Mouse (Mus musculus): Measurements from ENCODE around the gene Tldc2. TPM values are rescaled to one million over a fixed set of nuclear protein-coding genes. Genes with fewer than 3 reads are reported as not detected.

The Tldc2 gene
- polyA plus RNA-seq, 1 experiment from 2014 or later = not detected

DNA sequence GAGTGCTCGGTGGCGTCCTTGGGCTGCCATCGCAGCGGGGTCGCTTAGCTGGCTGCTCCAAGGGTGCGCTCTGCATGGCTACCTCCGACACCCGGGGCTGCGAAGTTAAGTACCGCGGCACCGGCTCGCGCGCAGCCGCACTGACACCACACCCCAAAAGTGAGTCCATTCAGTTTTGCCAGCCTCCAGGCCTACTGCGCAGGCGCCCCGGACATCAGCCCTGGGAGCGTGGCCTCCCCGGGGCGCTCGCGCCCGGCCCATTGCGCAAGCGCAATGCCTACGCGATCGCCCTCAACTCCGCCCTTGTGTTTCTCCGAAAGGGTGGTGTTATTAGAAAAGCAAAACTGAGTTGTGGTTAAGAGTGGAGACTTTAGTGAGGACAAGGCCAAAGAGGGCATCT is 48.2 kb downstream of the Tldc2 start, which contains the start of gene Samhd1:
TSS of gene Samhd1 (minus strand) at position 252 of the 400 bp plus-strand sequence.
- under 1% methylated on average over 32 of the region's 32 CpGs for WGBS
- Histone ChIP-seq H3K27me3 (replicated peaks; ENCODE audit: low read depth, poor library complexity, severe bottlenecking) (no peaks in the 10 kb centered on the region), H3K27ac (replicated peaks) (peak within 1 kb of the TSS; percentile 88), H3K36me3 (replicated peaks) (no peaks in the 10 kb centered on the region), H3K9me3 (peaks cover 4% of the 10 kb centered on the region; the same call in 1 of the 2 replicates), H3K4me1 (0 out of 2 replicates have a peak, but pooled peaks cover 9% of the 10 kb centered on the region), H3K4me3 (peak within 1 kb of the TSS; percentile 78)
- DNase-seq (ENCODE audit: low spot score) = peak; percentile 96

DNA sequence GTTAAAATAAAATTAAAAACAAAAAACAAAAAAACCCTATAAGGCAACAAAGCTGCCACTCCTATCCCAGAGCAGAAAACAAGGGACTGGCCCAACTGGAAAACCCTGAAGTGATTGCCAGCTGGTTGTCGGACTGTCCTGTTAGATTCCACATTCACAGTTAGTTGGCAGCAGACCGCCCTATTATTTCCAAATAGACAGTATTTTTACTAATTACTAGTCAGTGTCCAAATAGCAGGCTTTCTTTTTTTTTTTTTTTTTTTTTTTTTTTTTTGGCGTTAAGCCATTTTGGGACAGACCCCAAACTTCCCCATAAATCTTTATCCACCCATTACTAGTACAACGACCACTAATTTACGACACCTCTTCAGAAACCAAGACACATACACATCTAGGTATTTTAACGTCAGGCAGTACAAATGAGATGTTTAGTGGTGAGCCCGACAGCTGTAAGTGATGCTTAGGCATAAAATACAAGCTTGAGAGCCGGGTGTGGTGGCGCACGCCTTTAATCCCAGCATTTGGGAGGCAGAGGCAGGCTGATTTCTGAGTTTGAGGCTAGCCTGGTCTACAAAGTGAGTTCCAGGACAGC is 48.8 kb downstream of the Tldc2 start:
- H3K36me3 ChIP-seq (replicated peaks) = no peaks in the 10 kb centered on the region
- no peak for DNase-seq (ENCODE audit: low spot score)
- peak overlapping the region; percentile 78 for H3K4me3 ChIP-seq
- H3K27me3 ChIP-seq (replicated peaks; ENCODE audit: low read depth, poor library complexity, severe bottlenecking) = no peaks in the 10 kb centered on the region
- 0 out of 2 replicates have a peak, but pooled peaks cover 9% of the 10 kb centered on the region for H3K4me1 ChIP-seq
- 88% methylated on average over 10 of the region's 10 CpGs for WGBS
- peak overlapping the region; percentile 88 for H3K27ac ChIP-seq (replicated peaks)
- peaks cover 4% of the 10 kb centered on the region; the same call in 1 of the 2 replicates for H3K9me3 ChIP-seq

DNA sequence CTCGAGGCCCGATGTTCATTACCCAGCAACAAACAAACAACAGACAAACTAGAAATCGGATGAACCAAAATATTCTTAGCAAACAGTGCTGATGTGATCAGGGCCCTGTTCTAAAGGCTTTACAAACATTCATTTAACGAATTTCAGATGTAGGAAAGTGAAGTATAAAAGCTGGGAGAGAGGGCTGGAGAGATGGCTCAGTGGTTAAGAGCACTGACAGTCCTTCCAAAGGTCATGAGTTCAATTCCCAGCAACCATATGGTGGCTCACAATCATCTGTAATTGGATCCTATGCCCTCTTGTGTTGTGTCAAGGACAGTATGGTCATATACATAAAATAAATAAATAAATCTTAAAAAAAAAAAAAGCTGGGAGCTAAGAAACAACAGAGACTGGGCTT is 49.3 kb downstream of the Tldc2 start:
- Histone ChIP-seq H3K9me3 (peaks cover 4% of the 10 kb centered on the region; the same call in 1 of the 2 replicates), H3K27ac (replicated peaks) (no peak overlapping the region), H3K4me1 (0 out of 2 replicates have a peak, but pooled peaks cover 9% of the 10 kb centered on the region), H3K36me3 (replicated peaks) (no peaks in the 10 kb centered on the region), H3K4me3 (no peak overlapping the region), H3K27me3 (replicated peaks; ENCODE audit: low read depth, poor library complexity, severe bottlenecking) (no peaks in the 10 kb centered on the region)
- DNase-seq (ENCODE audit: low spot score) = no peak
- 91% methylated on average over 4 of the region's 4 CpGs for WGBS

DNA sequence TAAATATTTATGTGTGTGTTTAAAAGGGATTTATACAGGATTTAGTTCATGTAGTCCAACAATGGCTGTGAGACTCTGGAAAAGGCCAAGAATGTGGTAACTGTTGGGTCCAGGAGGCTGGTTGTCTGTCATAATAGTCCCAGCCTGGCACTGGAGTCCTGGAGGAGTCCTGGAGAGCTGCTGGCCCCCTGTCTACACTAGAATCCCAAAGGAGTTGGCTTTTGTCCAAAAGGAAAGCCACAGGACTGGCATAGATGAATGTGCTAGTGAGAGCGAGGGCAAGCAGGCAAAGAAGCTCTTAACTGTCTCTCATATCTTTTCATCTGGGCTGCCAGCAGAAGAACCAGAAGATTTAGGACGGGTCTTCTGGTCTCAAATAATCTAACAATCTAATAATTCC is 49.8 kb downstream of the Tldc2 start:
- Histone ChIP-seq H3K9me3 (peaks cover 4% of the 10 kb centered on the region; the same call in 1 of the 2 replicates), H3K27ac (replicated peaks) (no peak overlapping the region), H3K36me3 (replicated peaks) (no peaks in the 10 kb centered on the region), H3K27me3 (replicated peaks; ENCODE audit: low read depth, poor library complexity, severe bottlenecking) (no peaks in the 10 kb centered on the region), H3K4me3 (no peak overlapping the region), H3K4me1 (0 out of 2 replicates have a peak, but pooled peaks cover 9% of the 10 kb centered on the region)
- DNase-seq (ENCODE audit: low spot score) = no peak
- WGBS = 90% methylated on average over 2 of the region's 2 CpGs

DNA sequence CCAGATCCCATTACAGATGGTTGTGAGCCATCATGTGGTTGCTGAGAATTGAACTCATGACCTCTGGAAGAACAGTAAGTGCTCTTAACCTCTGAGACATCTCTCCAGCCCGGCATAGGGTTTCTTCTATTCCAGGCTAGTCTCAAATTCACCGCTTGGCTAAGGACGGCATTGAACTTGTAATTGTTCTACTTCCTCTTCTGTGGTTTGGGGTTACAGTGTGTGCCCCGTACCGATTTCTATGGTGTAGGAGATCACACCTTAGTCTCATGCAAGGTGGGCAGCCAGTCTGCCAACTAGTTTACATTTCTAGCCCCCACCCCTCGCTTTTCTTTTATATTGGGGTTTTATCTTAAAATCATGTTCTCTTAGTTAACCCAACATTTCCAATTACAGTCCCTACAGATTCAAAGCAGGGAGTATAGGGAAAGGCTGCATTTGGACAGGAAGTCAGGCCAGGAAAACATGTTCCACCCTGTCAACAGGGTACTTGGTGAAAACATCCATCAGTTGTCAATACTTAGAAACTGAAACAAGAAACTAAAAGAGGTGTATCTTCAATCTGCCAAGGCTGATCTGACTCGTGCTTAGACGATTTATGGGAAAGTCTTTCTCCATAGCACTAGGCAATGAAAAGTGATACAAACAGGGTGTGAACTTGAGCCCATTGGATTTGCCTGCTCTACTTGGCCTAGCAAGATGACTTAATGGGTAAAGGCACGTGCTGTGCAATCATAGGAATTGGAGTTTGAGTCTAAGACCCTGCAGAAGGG is 51.3 kb downstream of the Tldc2 start:
- Histone ChIP-seq H3K9me3 (peaks cover 4% of the 10 kb centered on the region; the same call in 1 of the 2 replicates), H3K36me3 (replicated peaks) (no peaks in the 10 kb centered on the region), H3K4me1 (0 out of 2 replicates have a peak, but pooled peaks cover 9% of the 10 kb centered on the region), H3K27ac (replicated peaks) (no peak overlapping the region), H3K27me3 (replicated peaks; ENCODE audit: low read depth, poor library complexity, severe bottlenecking) (no peaks in the 10 kb centered on the region), H3K4me3 (no peak overlapping the region)
- no peak for DNase-seq (ENCODE audit: low spot score)
- WGBS = 90% methylated on average over 9 of the region's 9 CpGs

DNA sequence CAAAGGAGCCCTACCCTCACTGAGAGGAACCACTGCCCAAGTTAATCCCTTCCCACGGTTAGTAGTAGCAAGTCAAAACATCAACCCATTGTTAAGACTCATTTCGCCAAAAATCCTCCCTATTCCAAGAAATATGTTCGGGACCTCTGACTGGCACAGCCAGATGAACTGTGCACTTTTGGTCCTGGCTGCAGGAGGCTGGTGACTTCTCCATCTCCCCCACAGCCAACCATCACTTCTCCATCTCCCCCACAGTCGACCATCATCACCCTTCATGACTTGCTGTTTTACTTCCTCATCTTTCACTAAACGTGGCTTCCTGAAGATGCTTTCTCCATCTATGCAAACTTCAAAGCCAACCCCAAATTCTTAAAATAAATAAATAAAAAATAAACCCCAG is 52.0 kb downstream of the Tldc2 start:
- no peak overlapping the region for H3K4me3 ChIP-seq
- DNase-seq (ENCODE audit: low spot score) = no peak
- H3K27ac ChIP-seq (replicated peaks) = no peak overlapping the region
- H3K36me3 ChIP-seq (replicated peaks) = no peaks in the 10 kb centered on the region
- H3K27me3 ChIP-seq (replicated peaks; ENCODE audit: low read depth, poor library complexity, severe bottlenecking) = no peaks in the 10 kb centered on the region
- H3K9me3 ChIP-seq = peaks cover 4% of the 10 kb centered on the region; the same call in 1 of the 2 replicates
- H3K4me1 ChIP-seq = 0 out of 2 replicates have a peak, but pooled peaks cover 6% of the 10 kb centered on the region
- WGBS = 80% methylated on average over 5 of the region's 5 CpGs

DNA sequence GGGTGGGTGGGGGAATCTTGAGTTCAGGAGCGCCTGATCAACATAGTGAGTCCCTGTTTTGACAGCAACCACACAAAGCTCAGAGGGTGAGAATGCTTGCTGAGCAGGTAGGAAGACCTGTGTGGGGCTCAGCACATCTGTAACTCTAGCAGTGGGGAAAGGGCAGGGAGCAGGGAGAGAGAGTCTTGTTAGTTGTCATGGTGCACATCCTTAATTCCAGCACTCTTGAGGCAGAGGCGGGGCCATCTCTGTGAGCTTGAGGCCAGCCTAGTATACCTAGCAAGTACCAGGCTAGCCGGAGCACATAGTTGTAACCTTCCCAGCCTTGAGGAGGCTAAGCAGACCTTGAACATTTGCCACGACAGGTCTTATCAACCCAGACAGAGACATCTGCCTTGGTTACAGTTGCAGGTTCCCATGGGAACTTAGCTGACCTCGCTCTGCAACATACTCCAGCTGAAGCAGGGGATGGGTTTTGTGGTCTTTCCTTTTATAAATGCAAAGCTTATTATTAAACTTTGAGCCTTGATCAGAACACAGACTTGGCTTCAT is 52.5 kb downstream of the Tldc2 start:
- no peak overlapping the region for H3K4me3 ChIP-seq
- 90% methylated on average over 5 of the region's 5 CpGs for WGBS
- H3K27me3 ChIP-seq (replicated peaks; ENCODE audit: low read depth, poor library complexity, severe bottlenecking) = no peaks in the 10 kb centered on the region
- no peak for DNase-seq (ENCODE audit: low spot score)
- no peak overlapping the region for H3K27ac ChIP-seq (replicated peaks)
- 0 out of 2 replicates have a peak, but pooled peaks cover 4% of the 10 kb centered on the region for H3K4me1 ChIP-seq
- peaks cover 4% of the 10 kb centered on the region; the same call in 1 of the 2 replicates for H3K9me3 ChIP-seq
- peaks cover 5% of the 10 kb centered on the region; the same call in 1 of the 2 replicates for H3K36me3 ChIP-seq (replicated peaks)

DNA sequence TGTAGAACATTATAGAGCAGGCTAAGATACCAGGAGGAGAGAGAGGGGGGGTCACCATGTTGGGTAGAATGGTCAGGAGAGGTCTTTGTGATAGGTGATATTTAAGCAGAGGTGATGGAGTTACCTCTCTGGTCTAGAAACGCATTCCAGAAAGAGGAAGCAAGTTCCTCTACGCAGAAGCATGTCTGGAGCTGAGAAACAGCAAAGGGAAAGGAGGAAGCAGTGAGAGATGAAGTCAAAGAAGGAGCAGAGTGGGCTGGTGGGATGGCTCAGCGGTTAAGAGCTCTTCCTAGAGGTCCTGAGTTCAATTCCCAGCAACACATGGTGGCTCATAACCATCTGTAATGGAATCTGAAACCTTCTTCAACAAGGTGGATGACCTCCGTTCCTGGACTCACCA is 55.1 kb downstream of the Tldc2 start:
- no peak overlapping the region for H3K27ac ChIP-seq (replicated peaks)
- no peaks in the 10 kb centered on the region for H3K27me3 ChIP-seq (replicated peaks; ENCODE audit: low read depth, poor library complexity, severe bottlenecking)
- no peaks in the 10 kb centered on the region for H3K4me1 ChIP-seq
- 88% methylated on average over 4 of the region's 4 CpGs for WGBS
- DNase-seq (ENCODE audit: low spot score) = no peak
- H3K36me3 ChIP-seq (replicated peaks) = peaks cover 29% of the 10 kb centered on the region
- H3K9me3 ChIP-seq = peaks cover 4% of the 10 kb centered on the region; the same call in 1 of the 2 replicates
- H3K4me3 ChIP-seq = no peak overlapping the region

DNA sequence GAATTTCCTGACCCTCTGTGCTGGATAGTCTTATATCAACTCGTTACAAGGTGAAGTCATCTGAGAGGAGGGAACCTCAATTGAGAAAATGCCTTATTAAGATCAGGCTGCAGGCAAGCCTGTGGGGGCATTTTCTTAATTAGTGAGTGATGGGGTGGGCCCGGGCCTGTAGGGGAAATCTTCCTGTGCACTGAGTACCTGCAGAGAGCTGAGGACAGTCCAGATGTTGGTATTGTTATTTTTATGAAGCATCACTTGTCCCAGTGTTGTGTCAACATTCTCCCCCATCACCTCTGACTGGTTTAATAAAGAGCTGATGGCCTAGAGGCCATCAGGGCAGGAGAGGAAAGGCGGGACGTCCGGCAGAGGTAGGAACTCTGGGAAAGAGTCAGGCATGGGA is 57.3 kb downstream of the Tldc2 start:
- H3K27me3 ChIP-seq (replicated peaks; ENCODE audit: low read depth, poor library complexity, severe bottlenecking) = no peaks in the 10 kb centered on the region
- 67% methylated on average over 5 of the region's 5 CpGs for whole genome bisulfite sequencing
- H3K4me1 ChIP-seq = no peaks in the 10 kb centered on the region
- H3K27ac ChIP-seq (replicated peaks) = no peak overlapping the region
- H3K9me3 ChIP-seq = peaks cover 4% of the 10 kb centered on the region; the same call in 1 of the 2 replicates
- DNase-seq (ENCODE audit: low spot score) = no peak
- peaks cover 49% of the 10 kb centered on the region for H3K36me3 ChIP-seq (replicated peaks)
- no peak overlapping the region for H3K4me3 ChIP-seq

DNA sequence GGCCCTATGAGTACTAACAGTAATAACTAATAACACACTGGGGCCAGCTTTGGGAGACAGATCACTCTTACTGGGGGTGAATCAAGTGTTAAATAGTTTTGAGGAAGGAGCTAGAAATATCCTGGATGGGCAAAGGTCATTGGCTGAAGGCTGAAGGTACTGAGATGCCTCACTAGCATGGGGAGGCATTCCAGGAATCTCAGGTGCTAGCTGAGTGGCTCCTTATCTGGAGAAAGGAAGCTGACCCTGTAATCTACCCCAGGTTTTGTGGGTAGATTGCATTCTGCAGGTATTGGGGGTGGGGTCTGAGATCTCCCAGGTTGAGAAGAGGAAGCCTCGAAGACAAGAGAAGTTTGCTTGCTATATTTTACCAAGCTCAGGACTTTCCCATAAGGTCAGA is 58.3 kb downstream of the Tldc2 start:
- DNase-seq (ENCODE audit: low spot score) = no peak
- Histone ChIP-seq H3K27me3 (replicated peaks; ENCODE audit: low read depth, poor library complexity, severe bottlenecking) (no peaks in the 10 kb centered on the region), H3K4me3 (no peak overlapping the region), H3K36me3 (replicated peaks) (peaks cover 60% of the 10 kb centered on the region), H3K4me1 (no peaks in the 10 kb centered on the region), H3K9me3 (no peaks in the 10 kb centered on the region), H3K27ac (replicated peaks) (no peak overlapping the region)
- WGBS = 67% methylated on average over 1 of the region's 1 CpGs

Measured in embryonic facial prominence, embryonic 10.5 days (tissue).